Mouse (Mus musculus) left cerebral cortex, adult 2 months (tissue): Measurements from ENCODE around the gene Slc35c2. TPM values are rescaled to one million over a fixed set of nuclear protein-coding genes. Genes with fewer than 3 reads are reported as not detected.

Source experiments
- DNase-seq, 2 experiments: peaks; one replicate each; pipeline ENCODE4 v3.0.0; 2021 to 2022; ENCODE audit warnings: low spot score in 2 of 2, mixed read lengths in 1 of 2; ENCODE audit errors: extremely low spot score in 1 of 2
- H3K27ac ChIP-seq: fragments of 200-600 bp; 2 replicates; pipeline ENCODE4 v1.8.1; 2022
- H3K4me3 ChIP-seq: fragments of 200-600 bp; 2 replicates; pipeline ENCODE4 v1.8.1; 2022
- CTCF ChIP-seq: fragments of 200-600 bp; IDR thresholded peaks from 2 replicates; pipeline ENCODE4 v1.8.1; 2022; ENCODE audit warnings: antibody characterized with exemption, mild to moderate bottlenecking, moderate library complexity
- intact Hi-C: fragments of 180-260 bp; cut with DNase I; formaldehyde crosslinking; loops from one replicate; pipeline ENCODE4 v1.15.1; 2025
- total RNA-seq, 2 experiments: library from RNA; stranded (reverse); gene quantifications; 2 replicates each; pipeline ENCODE4 v1.2.3; 2021

Gene Slc35c2
- total RNA-seq, 2 experiments from 2014 or later, result 59.1 to 63.4 TPM

- TF ChIP-seq CTCF, result no peak
- no peak overlapping the region for H3K4me3 ChIP-seq
- H3K27ac ChIP-seq, result no peak overlapping the region
- DNase-seq, result no peak
- intact Hi-C loops, result no loop called here
Measured at GRCm38 (mm10) chr2:165270858-165271257, 16.8 kb downstream of the Slc35c2 start.

DNA sequence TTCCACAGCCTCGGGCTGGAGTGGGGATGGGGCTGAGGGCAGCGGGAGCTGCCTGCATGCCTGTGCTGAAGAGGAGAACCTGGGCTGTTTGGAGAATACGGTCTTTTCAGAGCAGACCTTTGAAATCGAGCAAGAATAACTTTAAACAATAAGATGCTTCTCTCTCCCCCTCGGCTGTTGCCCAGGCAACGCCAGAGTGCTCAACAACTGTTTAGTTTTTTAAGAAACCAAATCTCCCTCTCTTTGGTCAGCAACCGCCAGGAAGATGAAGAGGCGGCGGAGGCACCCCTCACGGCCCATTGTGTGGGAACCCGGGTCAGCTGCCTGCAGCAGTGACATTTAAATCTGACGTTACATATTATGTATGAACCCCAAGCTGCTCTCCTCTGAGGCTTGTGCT, 20.9 kb downstream of the Slc35c2 start:
- Histone ChIP-seq H3K4me3 (no peak overlapping the region), H3K27ac (peak overlapping the region; percentile 67)
- TF ChIP-seq CTCF, result no peak
- DNase-seq, result no peak
- intact Hi-C loops, result no loop called here

DNA sequence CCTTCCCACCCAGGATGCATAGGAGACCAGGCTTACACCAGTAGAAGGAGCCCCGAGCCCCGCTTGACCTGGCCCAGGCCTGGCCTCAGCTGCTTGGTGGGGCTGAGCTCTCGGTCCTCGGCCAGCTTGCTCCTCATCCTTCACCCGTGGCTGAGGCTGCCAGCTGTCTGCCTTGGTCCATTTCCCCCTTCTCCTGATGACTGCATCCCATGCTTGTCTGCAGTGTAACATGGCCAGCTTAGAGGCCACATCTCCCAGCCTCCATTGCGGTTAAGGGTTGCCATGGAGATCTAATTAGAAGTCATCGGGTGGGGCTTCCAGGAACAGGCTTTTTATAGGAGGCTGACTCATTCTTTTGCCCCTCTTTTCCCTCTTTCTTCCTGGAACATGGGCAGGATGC, 23.8 kb downstream of the Slc35c2 start:
- no peak overlapping the region for H3K4me3 ChIP-seq
- TF ChIP-seq CTCF, result no peak
- no peak for DNase-seq
- peak overlapping the region; percentile 19; the same call in 1 of the 2 replicates for H3K27ac ChIP-seq
- intact Hi-C loops, result no loop called here

DNA sequence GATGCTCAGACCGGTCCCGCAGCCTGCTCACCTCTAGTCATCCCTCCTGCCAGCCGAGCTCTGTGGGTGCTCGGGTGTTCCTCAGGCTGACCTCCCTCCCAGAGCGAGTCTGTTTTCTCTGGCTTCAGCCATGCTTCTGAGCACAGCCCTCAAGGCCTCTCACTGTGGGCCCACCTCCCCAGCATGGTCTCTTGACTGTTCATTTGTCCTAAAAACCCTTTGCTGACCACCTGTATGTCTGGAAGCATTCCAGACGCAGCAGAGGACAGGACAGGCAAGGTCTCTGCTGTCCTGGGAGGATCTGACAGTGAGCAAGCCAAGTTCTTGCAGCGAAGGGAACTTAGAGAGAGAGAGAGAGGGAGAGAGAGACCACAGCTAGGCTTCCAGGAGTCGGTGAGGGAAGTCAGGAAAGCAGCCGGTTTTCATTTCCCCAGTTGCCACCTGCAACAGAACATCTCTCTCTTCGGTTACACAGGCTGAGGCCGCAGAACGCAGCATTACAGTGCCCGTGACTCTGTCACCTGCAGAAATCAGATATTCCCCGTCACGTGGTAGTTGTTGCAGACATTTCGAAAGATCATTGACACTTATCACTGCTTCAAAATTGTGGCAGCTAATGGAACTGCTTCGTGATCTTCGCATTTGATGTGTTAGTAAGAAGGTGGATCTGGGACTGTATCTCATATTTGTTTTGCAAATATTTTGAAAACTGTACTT, 25.2 kb downstream of the Slc35c2 start:
- Histone ChIP-seq H3K27ac (no peak overlapping the region), H3K4me3 (no peak overlapping the region)
- TF ChIP-seq CTCF, result no peak
- DNase-seq, result no peak
- intact Hi-C loops, result no loop called here

DNA sequence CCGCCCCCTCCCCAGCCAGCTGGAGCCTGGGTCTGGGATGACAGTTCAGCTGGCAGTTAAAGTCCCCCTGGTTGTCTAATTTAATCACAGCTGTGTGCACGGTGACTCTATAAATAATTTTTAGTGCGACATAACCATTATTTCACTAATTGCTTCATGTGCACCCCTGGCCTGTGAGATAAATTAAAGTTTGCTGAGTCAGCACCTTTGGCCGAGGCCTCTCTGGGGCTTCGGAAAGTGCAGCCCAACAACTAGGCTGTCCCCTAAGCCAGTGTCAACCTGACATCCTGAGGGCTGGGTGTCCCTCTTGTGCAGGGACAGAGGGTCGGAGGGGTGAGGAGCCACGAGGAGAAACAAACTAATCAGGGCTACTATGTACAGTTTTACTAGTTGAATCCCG, 27.8 kb downstream of the Slc35c2 start:
- no peak overlapping the region for H3K27ac ChIP-seq
- H3K4me3 ChIP-seq, result no peak overlapping the region
- no peak for DNase-seq
- intact Hi-C loops, result no loop called here
- TF ChIP-seq CTCF, result no peak

- intact Hi-C loops, result no loop called here
- no peak for TF ChIP-seq CTCF
- H3K27ac ChIP-seq, result no peak overlapping the region
- no peak for DNase-seq
- no peak overlapping the region for H3K4me3 ChIP-seq
Measured at GRCm38 (mm10) chr2:165258321-165258720, 29.3 kb downstream of the Slc35c2 start.

DNA sequence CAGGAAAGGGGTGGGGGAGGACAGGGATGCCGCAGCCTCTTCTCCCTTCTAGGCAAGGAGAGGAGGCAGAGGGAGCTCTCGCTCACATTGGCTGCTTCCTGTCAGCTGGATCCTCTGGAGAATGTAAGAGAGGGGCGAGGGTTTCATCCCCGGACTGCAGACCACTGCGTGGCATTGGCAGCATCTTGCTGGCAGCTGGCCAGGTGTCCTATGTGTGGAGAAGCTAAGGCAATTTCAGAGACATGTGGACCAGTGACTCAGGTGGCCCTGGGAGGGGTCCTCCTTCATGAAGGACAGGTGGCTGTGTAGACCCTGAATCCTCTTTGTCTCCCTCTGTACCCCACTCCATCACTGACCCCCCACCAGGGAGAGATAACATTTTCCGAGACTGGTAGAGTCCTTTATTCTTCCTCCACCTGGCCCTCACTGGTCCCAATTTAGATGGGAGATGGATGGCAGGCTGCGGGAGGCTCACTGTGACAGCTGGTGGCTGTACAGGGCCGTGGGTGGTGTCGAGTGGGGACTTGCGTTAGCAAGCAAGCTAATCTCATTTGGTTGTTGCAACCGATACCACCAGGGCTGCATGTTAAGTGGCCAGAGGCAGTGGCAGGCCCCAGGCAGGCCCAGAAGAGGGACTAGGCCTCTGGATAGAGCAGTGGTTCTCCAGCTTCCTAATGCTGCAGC, 30.4 kb downstream of the Slc35c2 start:
- H3K4me3 ChIP-seq, result no peak overlapping the region
- intact Hi-C loops, result no loop called here
- TF ChIP-seq CTCF, result no peak
- peak overlapping the region; percentile 85 for H3K27ac ChIP-seq
- DNase-seq, result peak; percentile 49 to 72

GRCm38 (mm10) chr2:165256213-165256612, 31.5 kb downstream of the Slc35c2 start:
- intact Hi-C loops, result no loop called here
- peak overlapping the region; percentile 67; the same call in 1 of the 2 replicates for H3K27ac ChIP-seq
- no peak for DNase-seq
- no peak overlapping the region for H3K4me3 ChIP-seq
- TF ChIP-seq CTCF, result no peak

DNA sequence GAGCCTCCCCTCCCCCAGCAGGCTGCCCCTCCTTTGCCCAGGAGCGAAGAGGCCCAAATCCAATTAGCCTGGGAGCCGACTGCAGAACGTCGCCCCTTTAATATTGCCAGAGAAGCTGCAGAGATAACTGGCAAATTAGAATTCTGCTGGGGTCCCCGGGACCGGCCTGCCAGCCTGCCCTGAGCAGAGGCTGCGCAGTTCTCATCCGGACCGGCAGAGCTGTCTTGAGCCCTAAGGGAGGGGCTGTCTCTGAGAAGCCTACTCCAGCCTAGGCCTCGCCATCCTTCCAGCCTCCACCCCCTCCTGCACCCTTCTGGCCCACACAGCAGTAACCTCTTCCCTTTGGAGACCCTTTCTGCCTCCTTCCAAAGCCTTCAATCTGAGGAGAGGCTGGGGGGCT, 33.8 kb downstream of the Slc35c2 start:
- intact Hi-C loops, result no loop called here
- no peak overlapping the region for H3K4me3 ChIP-seq
- H3K27ac ChIP-seq, result no peak overlapping the region
- no peak for DNase-seq
- TF ChIP-seq CTCF, result no peak

- intact Hi-C loops, result no loop called here
- no peak overlapping the region for H3K4me3 ChIP-seq
- no peak for TF ChIP-seq CTCF
- no peak for DNase-seq
- no peak overlapping the region for H3K27ac ChIP-seq
Measured at GRCm38 (mm10) chr2:165253269-165253668, 34.4 kb downstream of the Slc35c2 start.

GRCm38 (mm10) chr2:165252801-165253200, 34.9 kb downstream of the Slc35c2 start:
- no peak for DNase-seq
- intact Hi-C loops, result no loop called here
- TF ChIP-seq CTCF, result no peak
- Histone ChIP-seq H3K4me3 (no peak overlapping the region), H3K27ac (no peak overlapping the region)

GRCm38 (mm10) chr2:165252381-165252780, 35.3 kb downstream of the Slc35c2 start:
- intact Hi-C loops, result no loop called here
- no peak for DNase-seq
- no peak for TF ChIP-seq CTCF
- no peak overlapping the region for H3K27ac ChIP-seq
- no peak overlapping the region for H3K4me3 ChIP-seq

- no peak for TF ChIP-seq CTCF
- intact Hi-C loops, result no loop called here
- no peak overlapping the region for H3K27ac ChIP-seq
Measured at GRCm38 (mm10) chr2:165250903-165251302, 36.8 kb downstream of the Slc35c2 start.

More at GRCm38 (mm10) chr2:165250903-165251302, 36.8 kb downstream of the Slc35c2 start:
- no peak overlapping the region for H3K4me3 ChIP-seq
- no peak for DNase-seq
